Mouse (Mus musculus): Measurements from ENCODE around the gene Pth2. TPM values are rescaled to one million over a fixed set of nuclear protein-coding genes. Genes with fewer than 3 reads are reported as not detected.

Pth2 gene
- total RNA-seq (2017), result not detected in 2 replicates

GRCm38 (mm10) chr7:45180896-45181477, at the start of gene Pth2:
TSS of gene Pth2 (plus strand) at chr7:45180995.
- no peak for ATAC-seq (ENCODE audit: extremely low read depth, insufficient number of reproducible peaks, low FRiP score, poor library complexity, severe bottlenecking)

GRCm38 (mm10) chr7:45131850-45132249, 48.9 kb upstream of the Pth2 start:
- no peak for ATAC-seq (ENCODE audit: extremely low read depth, insufficient number of reproducible peaks, low FRiP score, poor library complexity, severe bottlenecking)

- ATAC-seq (ENCODE audit: extremely low read depth, insufficient number of reproducible peaks, low FRiP score, poor library complexity, severe bottlenecking), result no peak
Observed at GRCm38 (mm10) chr7:45133446-45134159, 47.2 kb upstream of the Pth2 start.

- ATAC-seq (ENCODE audit: extremely low read depth, insufficient number of reproducible peaks, low FRiP score, poor library complexity, severe bottlenecking), result no peak
Observed at GRCm38 (mm10) chr7:45134544-45135026, 46.2 kb upstream of the Pth2 start.

GRCm38 (mm10) chr7:45135370-45135769, 45.4 kb upstream of the Pth2 start:
- no peak for ATAC-seq (ENCODE audit: extremely low read depth, insufficient number of reproducible peaks, low FRiP score, poor library complexity, severe bottlenecking)

GRCm38 (mm10) chr7:45135993-45136567, 44.7 kb upstream of the Pth2 start, which contains the start of the genes Gm45713 and Flt3l:
TSS of gene Gm45713 (minus strand) at chr7:45136231.
TSS of gene Flt3l (minus strand) at chr7:45136432.
- ATAC-seq (ENCODE audit: extremely low read depth, insufficient number of reproducible peaks, low FRiP score, poor library complexity, severe bottlenecking), result peak; percentile 90

GRCm38 (mm10) chr7:45137171-45138006, 43.4 kb upstream of the Pth2 start:
- ATAC-seq (ENCODE audit: extremely low read depth, insufficient number of reproducible peaks, low FRiP score, poor library complexity, severe bottlenecking), result no peak

- no peak for ATAC-seq (ENCODE audit: extremely low read depth, insufficient number of reproducible peaks, low FRiP score, poor library complexity, severe bottlenecking)
Observed at GRCm38 (mm10) chr7:45138403-45138802, 42.4 kb upstream of the Pth2 start.

GRCm38 (mm10) chr7:45139904-45140723, 40.7 kb upstream of the Pth2 start:
- no peak for ATAC-seq (ENCODE audit: extremely low read depth, insufficient number of reproducible peaks, low FRiP score, poor library complexity, severe bottlenecking)

- no peak for ATAC-seq (ENCODE audit: extremely low read depth, insufficient number of reproducible peaks, low FRiP score, poor library complexity, severe bottlenecking)
Observed at GRCm38 (mm10) chr7:45141319-45141718, 39.5 kb upstream of the Pth2 start.

GRCm38 (mm10) chr7:45141914-45142313, 38.9 kb upstream of the Pth2 start:
- no peak for ATAC-seq (ENCODE audit: extremely low read depth, insufficient number of reproducible peaks, low FRiP score, poor library complexity, severe bottlenecking)

GRCm38 (mm10) chr7:45144368-45145174, 36.2 kb upstream of the Pth2 start:
- ATAC-seq (ENCODE audit: extremely low read depth, insufficient number of reproducible peaks, low FRiP score, poor library complexity, severe bottlenecking), result no peak

- ATAC-seq (ENCODE audit: extremely low read depth, insufficient number of reproducible peaks, low FRiP score, poor library complexity, severe bottlenecking), result no peak
Observed at GRCm38 (mm10) chr7:45145460-45145859, 35.3 kb upstream of the Pth2 start.

- no peak for ATAC-seq (ENCODE audit: extremely low read depth, insufficient number of reproducible peaks, low FRiP score, poor library complexity, severe bottlenecking)
Observed at GRCm38 (mm10) chr7:45147267-45147666, 33.5 kb upstream of the Pth2 start.

GRCm38 (mm10) chr7:45147899-45148298, 32.9 kb upstream of the Pth2 start:
- ATAC-seq (ENCODE audit: extremely low read depth, insufficient number of reproducible peaks, low FRiP score, poor library complexity, severe bottlenecking), result no peak

GRCm38 (mm10) chr7:45148534-45149098, 32.2 kb upstream of the Pth2 start:
- ATAC-seq (ENCODE audit: extremely low read depth, insufficient number of reproducible peaks, low FRiP score, poor library complexity, severe bottlenecking), result no peak

GRCm38 (mm10) chr7:45149545-45149944, 31.2 kb upstream of the Pth2 start:
- ATAC-seq (ENCODE audit: extremely low read depth, insufficient number of reproducible peaks, low FRiP score, poor library complexity, severe bottlenecking), result no peak
